Comparison of ENCODE assay signal across 22 mouse cellular contexts in the genomic region with DNA sequence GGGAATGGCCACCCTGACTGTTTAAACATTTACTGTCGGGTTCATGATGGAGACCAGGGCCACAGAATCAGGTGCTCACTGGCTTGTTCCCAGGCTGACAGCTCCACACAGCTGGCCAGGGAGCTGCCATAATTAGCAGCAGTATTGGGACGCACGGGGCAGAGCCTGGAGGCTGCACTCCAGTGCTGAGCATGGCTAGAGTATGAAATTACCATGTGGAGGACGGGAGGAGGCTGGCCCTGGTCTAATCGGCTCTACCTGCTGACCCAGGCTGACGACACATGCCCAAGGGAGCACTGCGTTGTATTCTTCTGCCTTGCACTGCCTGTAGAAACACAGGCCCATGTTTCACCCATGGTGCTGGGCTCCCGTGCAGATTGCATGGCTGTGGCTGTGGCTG. TPM values are rescaled to one million over a fixed set of nuclear protein-coding genes. Genes with fewer than 3 reads are reported as not detected.
DNase-seq lines count a peak whose midpoint lies in the region; ATAC-seq and TF ChIP-seq lines count a peak whose summit lies in the region.
"Had no signal": no experiment of that assay in that cellular context is flagged by ENCODE, and none has a peak within 500 bp of the region (broad histone marks: within the 10 kb centered on the region; RNA-seq: fewer than 3 reads in every experiment).

No protein-coding gene starts in this region.

- peaks cover 7% of the 10 kb centered on the region for H3K27me3 ChIP-seq in megakaryocyte, embryonic 14.5 days (replicated peaks)
- peaks cover 31% of the 10 kb centered on the region for H3K27me3 ChIP-seq in midbrain, embryonic 12.5 days
- 0 out of 2 replicates have a peak, but pooled peaks cover 4% of the 10 kb centered on the region for H3K27me3 ChIP-seq in midbrain, postnatal 0 days (ENCODE audit: insufficient read depth, low read length)
- H3K27me3 ChIP-seq: CH12.LX, Patski had no signal

- H3K27ac ChIP-seq in midbrain, embryonic 12.5 days (replicated peaks) = 0 out of 2 replicates have a peak overlapping the region, but pooled peaks have one; percentile 1
- no peak overlapping the region for H3K27ac ChIP-seq in midbrain, postnatal 0 days (ENCODE audit: low read depth, low read length)

- H3K4me2 ChIP-seq in midbrain, embryonic 12.5 days (replicated peaks) = no peak overlapping the region
- no peak overlapping the region for H3K4me2 ChIP-seq in midbrain, postnatal 0 days (ENCODE audit: low read depth, low read length, poor library complexity, severe bottlenecking)

- DNase-seq in heart, adult 11 months = peak; percentile 93
- no peak for DNase-seq in heart, postnatal 4 days
- DNase-seq in midbrain, postnatal 0 days (ENCODE audit: low spot score) = no peak
- DNase-seq: adrenal gland, adult 2 months; adrenal gland, adult 8-10 months; adrenal gland, postnatal 10 days; adrenal gland, postnatal 14 days; adrenal gland, postnatal 25 days; adrenal gland, postnatal 36 days; B cell, adult 2 months; cerebellum, adult 11 months; cerebellum, adult 11-12 months; cerebellum, adult 18-20 months had no signal

- no peak for TF ChIP-seq CTCF in midbrain, postnatal 0 days (IDR thresholded peaks at IDR 0.05)

- H3K4me1 ChIP-seq in megakaryocyte, embryonic 14.5 days = no peaks in the 10 kb centered on the region
- H3K4me1 ChIP-seq in midbrain, embryonic 12.5 days = peaks cover 21% of the 10 kb centered on the region
- no peaks in the 10 kb centered on the region for H3K4me1 ChIP-seq in midbrain, postnatal 0 days (ENCODE audit: insufficient read depth, low read length)

- 82% methylated on average over 8 of the region's 8 CpGs for WGBS in midbrain, embryonic 12.5 days
- 76% methylated on average over 8 of the region's 8 CpGs for WGBS in midbrain, postnatal 0 days

- peak overlapping the region; percentile 70 for H3K4me3 ChIP-seq in megakaryocyte, embryonic 14.5 days (replicated peaks)
- H3K4me3 ChIP-seq in midbrain, embryonic 12.5 days = no peak overlapping the region
- H3K4me3 ChIP-seq in midbrain, postnatal 0 days (ENCODE audit: low read depth, low read length) = no peak overlapping the region

- no peak overlapping the region for H3K9ac ChIP-seq in midbrain, embryonic 12.5 days (replicated peaks)
- no peak overlapping the region for H3K9ac ChIP-seq in midbrain, postnatal 0 days (replicated peaks; ENCODE audit: low read length, poor library complexity, severe bottlenecking)

- H3K9me3 ChIP-seq in megakaryocyte, embryonic 14.5 days = peaks cover 80% of the 10 kb centered on the region
- H3K9me3 ChIP-seq in midbrain, embryonic 12.5 days = no peaks in the 10 kb centered on the region
- H3K9me3 ChIP-seq in midbrain, postnatal 0 days (ENCODE audit: low read length) = no peaks in the 10 kb centered on the region

- ATAC-seq in megakaryocyte, adult 5-6 weeks (ENCODE audit: poor library complexity, severe bottlenecking) = no peak
- no peak for ATAC-seq in midbrain, embryonic 12.5 days (ENCODE audit: low FRiP score, low read depth)
- no peak for ATAC-seq in midbrain, postnatal 0 days (ENCODE audit: low FRiP score)
- ATAC-seq: activated CD4-positive, CD25-positive, alpha-beta regulatory T cell, adult 4 months; CD4-positive, CD25-positive, alpha-beta regulatory T cell, adult 4 months; Patski had no signal

- no peaks in the 10 kb centered on the region for H3K36me3 ChIP-seq in megakaryocyte, embryonic 14.5 days (replicated peaks; ENCODE audit: low read length)
- H3K36me3 ChIP-seq in midbrain, embryonic 12.5 days = no peaks in the 10 kb centered on the region
- no peaks in the 10 kb centered on the region for H3K36me3 ChIP-seq in midbrain, postnatal 0 days (ENCODE audit: insufficient read depth, low read length)
- H3K36me3 ChIP-seq: G1E had no signal

RNA-seq across cellular contexts. Expression of a gene that starts 6.5 kb away (rescaled TPM):
- total RNA-seq in heart, postnatal 4 days (2021) = under 1 TPM; 0.09 to 0.50 TPM
- polyA plus RNA-seq in megakaryocyte, embryonic 14.5 days (2012; ENCODE audit: insufficient read depth, low replicate concordance) = 0.34 TPM in 1 of 2 replicates, not detected in the other
- total RNA-seq in megakaryocyte, adult 5-6 weeks (2015) = not detected in 2 replicates
- not detected in 2 replicates for total RNA-seq in megakaryocyte, adult 5-6 weeks (2017)
- 2.7 and 3.3 TPM in 2 replicates for polyA plus RNA-seq in midbrain, embryonic 12.5 days (2016; fragmentation: Nextera tagmentation; extraction: Ambion mirVana)
- total RNA-seq in midbrain, postnatal 0 days (2014; rRNA removed) = 74.8 and 80.8 TPM in 2 replicates
- 29.5 and 33.7 TPM in 2 replicates for polyA plus RNA-seq in midbrain, postnatal 0 days (2015; fragmentation: Nextera tagmentation; extraction: Ambion mirVana)
- total RNA-seq: CH12.LX, MEL had no signal
- polyA plus RNA-seq: activated CD4-positive, CD25-positive, alpha-beta regulatory T cell, adult 4 months; CD4-positive, CD25-positive, alpha-beta regulatory T cell, adult 4 months; G1E; Patski had no signal

Comparison
In these comparisons a context has a peak if more than half of its experiments do, and no peak if none do; other contexts are left out.
1. RNA of a gene that starts 6.5 kb away (total RNA-seq): 74.8 to 80.8 TPM in midbrain, postnatal 0 days; 0.09 to 0.50 TPM in heart, postnatal 4 days and not detected in megakaryocyte, adult 5-6 weeks; every median in the first group is over 10 times any median in the second.